Mouse (Mus musculus) heart, adult 18-20 months (tissue): Measurements from ENCODE around the gene Spire2. TPM values are rescaled to one million over a fixed set of nuclear protein-coding genes. Genes with fewer than 3 reads are reported as not detected.
"Not testable (repeated sequence)": the region's sequence is repeated elsewhere in the genome, so short reads cannot be mapped to it uniquely, and the experiment has no call there.

ENCODE experiments used
- DNase-seq, 2 experiments: peaks; one replicate each; pipeline ENCODE4 v3.0.0; 2021 to 2022; ENCODE audit warnings: mixed read lengths in 1 of 2
- long read RNA-seq, 2 experiments: library from polyadenylated mRNA; stranded (forward); transcript quantifications; one replicate each; pipeline ENCODE4 v2.0.0; 2021
- total RNA-seq, 2 experiments: library from RNA; stranded (reverse); gene quantifications; 2 replicates each; pipeline ENCODE4 v1.2.3; 2021

The Spire2 gene
- under 1 TPM in 1 of 2 experiments, not detected in 1; 0.31 TPM for total RNA-seq
- long read RNA-seq, experiment 1, partial matches to known transcripts: 0 of 1 reads
- long read RNA-seq, experiment 1, other reads (novel, unspliced or antisense): 1 of 1 reads
- long read RNA-seq, experiment 2: 0 reads

GRCm38 (mm10) chr8:123332262-123333090 is at the start of gene Spire2:
Gene Spire2 (plus strand): TSS chr8:123332713.
- DNase-seq: peak; percentile 63 to 80

GRCm38 (mm10) chr8:123282994-123283393 is 49.5 kb upstream of the Spire2 start:
- not testable (repeated sequence) for DNase-seq

- no peak for DNase-seq
These were observed 48.5 kb upstream of the Spire2 start for GRCm38 (mm10) chr8:123283991-123284390.

- DNase-seq: no peak
These were observed 48.0 kb upstream of the Spire2 start for GRCm38 (mm10) chr8:123284493-123284892.

GRCm38 (mm10) chr8:123287362-123287761 is 45.2 kb upstream of the Spire2 start:
- DNase-seq: no peak

- peak in 1 of 2 experiments; percentile 51 for DNase-seq
These were observed 42.3 kb upstream of the Spire2 start for GRCm38 (mm10) chr8:123290166-123290565.

- peak; percentile 37 to 42 for DNase-seq
These were observed 41.8 kb upstream of the Spire2 start for GRCm38 (mm10) chr8:123290679-123291078.

GRCm38 (mm10) chr8:123291716-123292115 is 40.8 kb upstream of the Spire2 start:
- peak; percentile 65 to 84 for DNase-seq

GRCm38 (mm10) chr8:123292281-123292680 is 40.2 kb upstream of the Spire2 start:
- DNase-seq: no peak

GRCm38 (mm10) chr8:123292785-123293184 is 39.7 kb upstream of the Spire2 start:
- no peak for DNase-seq

- DNase-seq: no peak
These were observed 34.2 kb upstream of the Spire2 start for GRCm38 (mm10) chr8:123298301-123298700.

GRCm38 (mm10) chr8:123308738-123309137 is 23.8 kb upstream of the Spire2 start:
- DNase-seq: no peak

- DNase-seq: no peak
These were observed 14.6 kb upstream of the Spire2 start for GRCm38 (mm10) chr8:123317781-123318466.

- peak; percentile 95 to 96 for DNase-seq
These were observed 14.0 kb upstream of the Spire2 start, which contains the start of gene Fanca for GRCm38 (mm10) chr8:123318467-123318911. Gene Fanca (minus strand): TSS chr8:123318576.

GRCm38 (mm10) chr8:123319522-123320164 is 12.9 kb upstream of the Spire2 start:
- peak; percentile 36 to 59 for DNase-seq

- no peak for DNase-seq
These were observed 4.0 kb upstream of the Spire2 start for GRCm38 (mm10) chr8:123328552-123328951.

GRCm38 (mm10) chr8:123329350-123329749 is 3.2 kb upstream of the Spire2 start:
- no peak for DNase-seq

- DNase-seq: no peak
These were observed 2.6 kb upstream of the Spire2 start for GRCm38 (mm10) chr8:123329961-123330360.

GRCm38 (mm10) chr8:123330701-123331100 is 1.8 kb upstream of the Spire2 start:
- no peak for DNase-seq

- DNase-seq: no peak
These were observed 1.2 kb upstream of the Spire2 start for GRCm38 (mm10) chr8:123331301-123331700.

GRCm38 (mm10) chr8:123331810-123332209 is 703 bp upstream of the Spire2 start:
- DNase-seq: no peak

GRCm38 (mm10) chr8:123333091-123333587 is 626 bp downstream of the Spire2 start:
- no peak for DNase-seq
